Mouse (Mus musculus) C2C12 (cell line): Measurements from ENCODE around the gene Tssk6.

Experiments used
- CTCF ChIP-seq: IDR thresholded peaks from one replicate; pipeline ENCODE4 v1.5.1; 2011; ENCODE audit not compliant: control insufficient read depth, insufficient read depth, insufficient read length
- MAX ChIP-seq: IDR thresholded peaks from one replicate; pipeline ENCODE4 v1.6.1; 2011; ENCODE audit warnings: mild to moderate bottlenecking, control low read depth
- MYOG ChIP-seq: IDR thresholded peaks from one replicate; pipeline ENCODE4 v1.6.1; 2011; ENCODE audit not compliant: control insufficient read depth, insufficient read length; ENCODE audit errors: extremely low read depth
- USF1 ChIP-seq: IDR thresholded peaks from one replicate; pipeline ENCODE4 v1.6.1; 2011; ENCODE audit warnings: low read depth, mild to moderate bottlenecking, control low read depth, moderate library complexity

DNA sequence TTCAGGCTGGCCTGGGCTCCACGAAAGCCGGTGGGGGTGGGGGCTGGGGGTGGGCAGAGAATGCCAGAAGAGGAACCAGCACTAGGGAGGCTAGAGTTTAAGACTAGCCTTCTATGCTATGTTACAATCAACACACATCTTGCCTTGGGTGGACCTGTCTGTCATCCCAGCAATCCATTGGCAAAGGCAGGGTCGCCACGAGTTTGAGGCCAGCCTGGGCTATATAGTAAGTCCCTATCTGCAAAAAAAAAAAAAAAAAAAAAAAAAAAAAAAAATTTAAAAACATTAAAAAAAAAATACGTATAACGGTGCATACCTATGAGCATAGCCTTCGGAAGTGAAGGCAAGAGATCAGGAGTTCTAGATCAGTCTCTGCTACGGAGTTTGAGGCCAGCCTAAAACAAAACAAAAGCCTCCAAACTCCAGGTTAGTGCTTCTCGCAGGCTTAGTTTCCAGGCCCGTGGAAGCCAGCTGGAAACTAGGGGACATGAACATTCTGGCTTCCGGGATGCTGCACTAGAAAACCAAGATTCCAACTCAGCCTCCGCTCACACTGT, 1.0 kb upstream of the Tssk6 start:
- no peak for TF ChIP-seq USF1
- TF ChIP-seq CTCF, result no peak
- no peak for TF ChIP-seq MYOG
- no peak for TF ChIP-seq MAX
